Mouse (Mus musculus) cerebellum, adult 2 months (tissue): Measurements from ENCODE around the gene Atg7.

Experiments used
- CTCF ChIP-seq: fragments of 200-500 bp; IDR thresholded peaks from 2 replicates; pipeline ENCODE4 v1.5.1; 2011; ENCODE audit warnings: low read depth, mild to moderate bottlenecking, control low read depth, low read length, moderate library complexity, borderline replicate concordance; ENCODE audit not compliant: insufficient read depth
- POLR2A ChIP-seq: fragments of 200-500 bp; IDR thresholded peaks from 2 replicates; pipeline ENCODE4 v1.6.1; 2011; ENCODE audit warnings: low read length, control low read depth, borderline replicate concordance; ENCODE audit not compliant: insufficient read depth

DNA sequence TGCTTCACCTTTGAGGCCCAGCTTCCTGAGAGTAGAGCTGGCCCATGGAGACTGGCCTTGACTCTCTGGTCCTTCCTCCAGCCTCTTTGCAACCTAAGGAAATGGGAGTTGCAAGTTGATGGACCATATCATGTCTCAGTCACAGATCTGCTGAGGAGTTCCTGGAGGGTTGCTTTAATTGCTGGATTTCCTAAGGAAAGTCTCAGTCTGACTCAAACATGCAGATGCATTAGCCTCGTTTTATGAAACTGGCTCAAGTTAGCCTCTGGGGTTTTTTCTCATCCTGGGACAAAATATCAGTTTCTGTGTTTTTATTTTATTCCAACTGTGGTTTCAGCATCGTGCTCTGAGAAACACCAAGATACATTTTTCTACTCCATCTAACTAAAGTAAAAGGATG lies 137.7 kb downstream of the Atg7 start:
- TF ChIP-seq POLR2A (no peak), CTCF (no peak)
